Mouse (Mus musculus): ENCODE measurements around the gene Zfp109. TPM values are rescaled to one million over a fixed set of nuclear protein-coding genes. Genes with fewer than 3 reads are reported as not detected.
A peak's percentile ranks its signal among the peaks of the same experiment; 100 is the strongest.

The Zfp109 gene
- polyA plus RNA-seq, 1 experiment from 2014 or later: 6.4 TPM

- 0 out of 2 replicates have a peak, but pooled peaks cover 2% of the 10 kb centered on the region for H3K4me1 ChIP-seq (ENCODE audit: control insufficient read depth, insufficient read depth, low read length)
- H3K9me3 ChIP-seq (ENCODE audit: control insufficient read depth, low read depth, low read length): no peaks in the 10 kb centered on the region
- peaks cover 15% of the 10 kb centered on the region; the same call in 1 of the 2 replicates for H3K36me3 ChIP-seq (ENCODE audit: control insufficient read depth, insufficient read depth, low read length)
- under 1% methylated on average over 12 of the region's 12 CpGs for WGBS
- ATAC-seq (ENCODE audit: insufficient number of reproducible peaks, insufficient read depth, low FRiP score, low read depth): peak; percentile 94
- peak within 1 kb of the TSS; percentile 56; the same call in 1 of the 2 replicates for H3K27ac ChIP-seq (ENCODE audit: low read length)
- H3K4me3 ChIP-seq (ENCODE audit: low read depth, low read length): peak within 1 kb of the TSS; percentile 53
- peak within 1 kb of the TSS; percentile 55 for H3K4me2 ChIP-seq (replicated peaks; ENCODE audit: low read depth, low read length)
- H3K27me3 ChIP-seq (ENCODE audit: control insufficient read depth, insufficient read depth, low read length): no peaks in the 10 kb centered on the region
- H3K9ac ChIP-seq (replicated peaks; ENCODE audit: low read depth, low read length): peak within 1 kb of the TSS; percentile 23; the same call in 1 of the 2 replicates
Measured at GRCm38 (mm10) chr7:24270288-24270672, 32.9 kb upstream of the Zfp109 start, which contains the start of gene Zfp93. Gene Zfp93, plus strand, starts transcription at chr7:24270420.

GRCm38 (mm10) chr7:24269667-24270287 lies 32.4 kb upstream of the Zfp109 start:
- WGBS: 33% methylated on average over 7 of the region's 7 CpGs
- Histone ChIP-seq H3K27ac (ENCODE audit: low read length) (no peak overlapping the region), H3K9me3 (ENCODE audit: control insufficient read depth, low read depth, low read length) (no peaks in the 10 kb centered on the region), H3K4me2 (replicated peaks; ENCODE audit: low read depth, low read length) (peak overlapping the region; percentile 55), H3K9ac (replicated peaks; ENCODE audit: low read depth, low read length) (peak overlapping the region; percentile 14; the same call in 1 of the 2 replicates), H3K4me1 (ENCODE audit: control insufficient read depth, insufficient read depth, low read length) (0 out of 2 replicates have a peak, but pooled peaks cover 2% of the 10 kb centered on the region), H3K36me3 (ENCODE audit: control insufficient read depth, insufficient read depth, low read length) (peaks cover 10% of the 10 kb centered on the region; the same call in 1 of the 2 replicates), H3K4me3 (ENCODE audit: low read depth, low read length) (peak overlapping the region; percentile 53), H3K27me3 (ENCODE audit: control insufficient read depth, insufficient read depth, low read length) (no peaks in the 10 kb centered on the region)
- ATAC-seq (ENCODE audit: insufficient number of reproducible peaks, insufficient read depth, low FRiP score, low read depth): peak; percentile 35; the same call in 1 of the 2 replicates

GRCm38 (mm10) chr7:24269256-24269655 lies 31.9 kb upstream of the Zfp109 start:
- peaks cover 7% of the 10 kb centered on the region; the same call in 1 of the 2 replicates for H3K36me3 ChIP-seq (ENCODE audit: control insufficient read depth, insufficient read depth, low read length)
- no peak for ATAC-seq (ENCODE audit: insufficient number of reproducible peaks, insufficient read depth, low FRiP score, low read depth)
- H3K27me3 ChIP-seq (ENCODE audit: control insufficient read depth, insufficient read depth, low read length): no peaks in the 10 kb centered on the region
- WGBS: 84% methylated on average over 3 of the region's 3 CpGs
- H3K27ac ChIP-seq (ENCODE audit: low read length): no peak overlapping the region
- no peak overlapping the region for H3K4me2 ChIP-seq (replicated peaks; ENCODE audit: low read depth, low read length)
- no peak overlapping the region for H3K4me3 ChIP-seq (ENCODE audit: low read depth, low read length)
- H3K9ac ChIP-seq (replicated peaks; ENCODE audit: low read depth, low read length): no peak overlapping the region
- no peaks in the 10 kb centered on the region for H3K9me3 ChIP-seq (ENCODE audit: control insufficient read depth, low read depth, low read length)
- 0 out of 2 replicates have a peak, but pooled peaks cover 2% of the 10 kb centered on the region for H3K4me1 ChIP-seq (ENCODE audit: control insufficient read depth, insufficient read depth, low read length)

GRCm38 (mm10) chr7:24268176-24269155 lies 31.1 kb upstream of the Zfp109 start:
- no peak for ATAC-seq (ENCODE audit: insufficient number of reproducible peaks, insufficient read depth, low FRiP score, low read depth)
- Histone ChIP-seq H3K9ac (replicated peaks; ENCODE audit: low read depth, low read length) (no peak overlapping the region), H3K4me3 (ENCODE audit: low read depth, low read length) (no peak overlapping the region), H3K27me3 (ENCODE audit: control insufficient read depth, insufficient read depth, low read length) (no peaks in the 10 kb centered on the region), H3K27ac (ENCODE audit: low read length) (no peak overlapping the region), H3K4me1 (ENCODE audit: control insufficient read depth, insufficient read depth, low read length) (0 out of 2 replicates have a peak, but pooled peaks cover 2% of the 10 kb centered on the region), H3K36me3 (ENCODE audit: control insufficient read depth, insufficient read depth, low read length) (no peaks in the 10 kb centered on the region), H3K4me2 (replicated peaks; ENCODE audit: low read depth, low read length) (no peak overlapping the region), H3K9me3 (ENCODE audit: control insufficient read depth, low read depth, low read length) (no peaks in the 10 kb centered on the region)
- WGBS: 71% methylated on average over 24 of the region's 24 CpGs

GRCm38 (mm10) chr7:24260000-24260312 lies 22.6 kb upstream of the Zfp109 start:
- no peak overlapping the region for H3K4me2 ChIP-seq (replicated peaks; ENCODE audit: low read depth, low read length)
- no peak for ATAC-seq (ENCODE audit: insufficient number of reproducible peaks, insufficient read depth, low FRiP score, low read depth)
- H3K9ac ChIP-seq (replicated peaks; ENCODE audit: low read depth, low read length): no peak overlapping the region
- H3K4me1 ChIP-seq (ENCODE audit: control insufficient read depth, insufficient read depth, low read length): no peaks in the 10 kb centered on the region
- H3K27ac ChIP-seq (ENCODE audit: low read length): no peak overlapping the region
- H3K36me3 ChIP-seq (ENCODE audit: control insufficient read depth, insufficient read depth, low read length): peaks cover 6% of the 10 kb centered on the region; the same call in 1 of the 2 replicates
- no peak overlapping the region for H3K4me3 ChIP-seq (ENCODE audit: low read depth, low read length)
- 90% methylated on average over 4 of the region's 4 CpGs for WGBS
- H3K27me3 ChIP-seq (ENCODE audit: control insufficient read depth, insufficient read depth, low read length): no peaks in the 10 kb centered on the region
- H3K9me3 ChIP-seq (ENCODE audit: control insufficient read depth, low read depth, low read length): no peaks in the 10 kb centered on the region

GRCm38 (mm10) chr7:24259306-24259999 lies 22.1 kb upstream of the Zfp109 start:
- no peak for ATAC-seq (ENCODE audit: insufficient number of reproducible peaks, insufficient read depth, low FRiP score, low read depth)
- Histone ChIP-seq H3K9me3 (ENCODE audit: control insufficient read depth, low read depth, low read length) (no peaks in the 10 kb centered on the region), H3K4me3 (ENCODE audit: low read depth, low read length) (no peak overlapping the region), H3K27me3 (ENCODE audit: control insufficient read depth, insufficient read depth, low read length) (no peaks in the 10 kb centered on the region), H3K9ac (replicated peaks; ENCODE audit: low read depth, low read length) (no peak overlapping the region), H3K36me3 (ENCODE audit: control insufficient read depth, insufficient read depth, low read length) (peaks cover 6% of the 10 kb centered on the region; the same call in 1 of the 2 replicates), H3K27ac (ENCODE audit: low read length) (no peak overlapping the region), H3K4me2 (replicated peaks; ENCODE audit: low read depth, low read length) (no peak overlapping the region), H3K4me1 (ENCODE audit: control insufficient read depth, insufficient read depth, low read length) (no peaks in the 10 kb centered on the region)
- WGBS: 89% methylated on average over 13 of the region's 13 CpGs

- no peak within 1 kb of the TSS; the same call in 1 of the 2 replicates for H3K27ac ChIP-seq (ENCODE audit: low read length)
- 15% methylated on average over 21 of the region's 21 CpGs for WGBS
- ATAC-seq (ENCODE audit: insufficient number of reproducible peaks, insufficient read depth, low FRiP score, low read depth): peak; percentile 87
Measured at GRCm38 (mm10) chr7:24254633-24255474, 17.5 kb upstream of the Zfp109 start, which contains the start of gene Zfp108. Gene Zfp108, plus strand, starts transcription at chr7:24254794.

More at GRCm38 (mm10) chr7:24254633-24255474, 17.5 kb upstream of the Zfp109 start, which contains the start of gene Zfp108:
- Histone ChIP-seq H3K4me3 (ENCODE audit: low read depth, low read length) (peak within 1 kb of the TSS; percentile 51), H3K9me3 (ENCODE audit: control insufficient read depth, low read depth, low read length) (no peaks in the 10 kb centered on the region), H3K27me3 (ENCODE audit: control insufficient read depth, insufficient read depth, low read length) (no peaks in the 10 kb centered on the region), H3K9ac (replicated peaks; ENCODE audit: low read depth, low read length) (peak within 1 kb of the TSS; percentile 69), H3K4me1 (ENCODE audit: control insufficient read depth, insufficient read depth, low read length) (no peaks in the 10 kb centered on the region), H3K4me2 (replicated peaks; ENCODE audit: low read depth, low read length) (peak within 1 kb of the TSS; percentile 62), H3K36me3 (ENCODE audit: control insufficient read depth, insufficient read depth, low read length) (peaks cover 2% of the 10 kb centered on the region; the same call in 1 of the 2 replicates)

Data from stomach, embryonic 14.5 days (tissue).